Mouse (Mus musculus) MEL (cell line): ENCODE data around the gene Fcho1. TPM values are rescaled to one million over a fixed set of nuclear protein-coding genes. Genes with fewer than 3 reads are reported as not detected.
A peak's percentile ranks its signal among the peaks of the same experiment; 100 is the strongest.

Source experiments
- DNase-seq: peaks from one replicate; pipeline ENCODE4 v3.0.0; 2011; ENCODE audit warnings: low read depth, low spot score
- H3K27ac ChIP-seq: 2 replicates; pipeline ENCODE4 v1.5.1; 2012; ENCODE audit warnings: low read depth, mild to moderate bottlenecking, control low read depth, low read length, moderate library complexity; ENCODE audit not compliant: control insufficient read depth
- H3K27me3 ChIP-seq, 2 experiments: fragments of 150-350 bp in 1 of 2; sonication (generic) in 1 of 2; 2 replicates each; pipeline ENCODE4 v1.6.1; 2012; ENCODE audit warnings: low read length in 2 of 2, mild to moderate bottlenecking in 2 of 2, improper control_type of control experiment in 1 of 2, moderate library complexity in 1 of 2; ENCODE audit not compliant: insufficient read depth in 2 of 2, control insufficient read depth in 1 of 2
- H3K36me3 ChIP-seq, 2 experiments: 2 replicates each; pipeline ENCODE4 v1.6.1; 2012 to 2014; ENCODE audit warnings: low read length in 2 of 2, improper control_type of control experiment in 1 of 2, inconsistent platforms in 1 of 2, mild to moderate bottlenecking in 1 of 2; ENCODE audit not compliant: insufficient read depth in 2 of 2, control insufficient read depth in 1 of 2
- H3K4me1 ChIP-seq, 2 experiments: fragments of 150-350 bp in 1 of 2; sonication (generic) in 1 of 2; 2 replicates each; pipeline ENCODE4 v1.6.1; 2012; ENCODE audit warnings: low read length in 2 of 2, improper control_type of control experiment in 1 of 2, mild to moderate bottlenecking in 1 of 2; ENCODE audit not compliant: insufficient read depth in 2 of 2, control insufficient read depth in 1 of 2
- H3K4me3 ChIP-seq, 2 experiments: fragments of 150-350 bp in 1 of 2; sonication (generic) in 1 of 2; 2 replicates each; pipeline ENCODE4 v1.5.1; 2012; ENCODE audit warnings: low read depth in 2 of 2, low read length in 2 of 2, mild to moderate bottlenecking in 2 of 2, moderate library complexity in 2 of 2, control low read depth in 1 of 2, improper control_type of control experiment in 1 of 2; ENCODE audit not compliant: control insufficient read depth in 1 of 2, insufficient read depth in 1 of 2
- H3K79me2 ChIP-seq: 2 replicates; pipeline ENCODE4 v1.6.1; 2012; ENCODE audit warnings: mild to moderate bottlenecking, low read length, moderate library complexity; ENCODE audit not compliant: control insufficient read depth, poor library complexity, insufficient read depth
- H3K9ac ChIP-seq: 2 replicates; pipeline ENCODE4 v1.6.1; 2012; ENCODE audit warnings: low read depth, mild to moderate bottlenecking, control low read depth, low read length, moderate library complexity; ENCODE audit not compliant: control insufficient read depth, poor library complexity, severe bottlenecking
- H3K9me3 ChIP-seq: fragments of 150-350 bp; sonication (generic); replicated peaks from 2 replicates; pipeline ENCODE4 v1.6.1; 2012; ENCODE audit warnings: mild to moderate bottlenecking, low read length, improper control_type of control experiment, moderate library complexity; ENCODE audit not compliant: insufficient read depth
- ETS1 ChIP-seq: IDR thresholded peaks from 2 replicates; pipeline ENCODE4 v1.6.1; 2012; ENCODE audit warnings: low read depth, mild to moderate bottlenecking, inconsistent platforms, low read length, improper control_type of control experiment, moderate library complexity
- GATA1 ChIP-seq: IDR thresholded peaks from 2 replicates; pipeline ENCODE4 v1.6.1; 2011; ENCODE audit warnings: low read depth, low read length, improper control_type of control experiment
- TAL1 ChIP-seq: IDR thresholded peaks from 2 replicates; pipeline ENCODE4 v1.6.1; 2012; ENCODE audit warnings: mild to moderate bottlenecking, inconsistent platforms, low read length, moderate library complexity, mixed read lengths
- ZKSCAN1 ChIP-seq: IDR thresholded peaks from 2 replicates; pipeline ENCODE4 v1.6.1; 2012; ENCODE audit warnings: low read depth, mild to moderate bottlenecking, inconsistent platforms, low read length, improper control_type of control experiment, moderate library complexity
- polyA plus RNA-seq, 2 experiments: library from polyadenylated mRNA; stranded (reverse) in 1 of 2; unstranded in 1 of 2; fragments of >175 nt in 1 of 2; fragments of >200 nt in 1 of 2; gene quantifications; 2 replicates each; pipeline versions ENCODE4 v1.2.1 to v1.2.4; 2012; ENCODE audit warnings: low replicate concordance in 2 of 2, low read depth in 1 of 2; ENCODE audit not compliant: insufficient read length in 2 of 2, insufficient read depth in 1 of 2, missing spikeins in 1 of 2
- total RNA-seq: library from RNA; depleted of rRNA; stranded (reverse); fragments of 300-350 nt; gene quantifications from 2 replicates; pipeline ENCODE4 v1.2.3, GENCODE M21; 2012; rRNA removed

Fcho1 gene
- total and polyA plus RNA-seq, 3 experiments, result 3.7 to 6.8 TPM; not detected in 1

DNA sequence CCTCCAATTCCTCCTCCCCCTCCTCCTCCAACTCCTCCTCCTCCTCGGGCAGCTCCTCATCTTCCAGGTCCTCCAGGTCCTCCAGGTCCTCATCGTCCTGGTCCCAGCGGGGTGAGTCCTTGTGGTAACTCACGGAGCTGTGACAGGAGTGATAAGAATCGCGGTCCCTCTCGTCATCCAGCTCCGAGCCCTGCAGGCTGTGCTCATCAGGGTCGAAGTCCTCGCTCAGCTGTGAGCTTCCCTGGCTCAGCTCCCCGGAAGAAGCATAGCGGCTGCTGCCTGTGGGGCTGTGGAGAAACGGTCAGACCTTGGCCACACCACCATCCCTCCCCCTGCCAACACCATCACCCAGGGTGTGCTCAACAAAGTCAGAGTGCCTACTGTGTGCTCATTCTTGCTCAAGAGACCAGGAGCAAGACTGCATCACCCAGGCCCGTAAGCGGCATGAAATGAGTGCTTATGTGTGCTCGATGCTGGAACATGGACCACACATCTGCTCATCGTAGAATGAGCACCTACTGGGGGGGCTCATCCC lies 66.9 kb downstream of the Fcho1 start:
- TF ChIP-seq ZKSCAN1 (peak; percentile 75; the same call in 1 of the 2 replicates), ETS1 (peak; percentile 30; the same call in 1 of the 2 replicates), GATA1 (0 out of 2 replicates have a peak, but pooled peaks have one; percentile 12), TAL1 (no peak)
- no peaks in the 10 kb centered on the region for H3K36me3 ChIP-seq
- peak overlapping the region; percentile 38 to 59; a peak in 3 of 4 replicates for H3K4me3 ChIP-seq
- H3K27me3 ChIP-seq, result no peaks in the 10 kb centered on the region; a peak in 1 of 4 replicates
- no peak overlapping the region for H3K27ac ChIP-seq
- H3K9me3 ChIP-seq, result no peaks in the 10 kb centered on the region
- no peaks in the 10 kb centered on the region for H3K4me1 ChIP-seq
- no peaks in the 10 kb centered on the region for H3K79me2 ChIP-seq
- DNase-seq, result peak; percentile 54
- no peak overlapping the region for H3K9ac ChIP-seq

Other genes starting within 250 kb of the Fcho1 start
- gene Ano8, start 239.8 kb downstream of the Fcho1 start, total RNA-seq, result 3.5 and 3.9 TPM in 2 replicates
- 1 to 10 TPM in 1 of 2 experiments, not detected in 1; 4.8 TPM for gene Ano8, start 239.8 kb downstream of the Fcho1 start, polyA plus RNA-seq
- gene Gtpbp3, start 237.6 kb downstream of the Fcho1 start, total RNA-seq, result 45.5 and 49.4 TPM in 2 replicates
- 10 to 100 TPM in 1 of 2 experiments, not detected in 1; 50.1 TPM for gene Gtpbp3, start 237.6 kb downstream of the Fcho1 start, polyA plus RNA-seq
- 8.2 and 11.7 TPM in 2 replicates for gene Plvap, start 214.0 kb downstream of the Fcho1 start, total RNA-seq
- gene Plvap, start 214.0 kb downstream of the Fcho1 start, polyA plus RNA-seq, result 10 to 100 TPM in 1 of 2 experiments, not detected in 1; 20.4 TPM
- not detected in 2 replicates for gene Ccdc194, start 200.0 kb downstream of the Fcho1 start, total RNA-seq
- gene Ccdc194, start 200.0 kb downstream of the Fcho1 start, polyA plus RNA-seq, result not detected
- 41.1 and 49.9 TPM in 2 replicates for gene Bst2, start 188.3 kb downstream of the Fcho1 start, total RNA-seq
- 100 to 1,000 TPM in 1 of 2 experiments, not detected in 1; 125 TPM for gene Bst2, start 188.3 kb downstream of the Fcho1 start, polyA plus RNA-seq
- 39.5 and 46.5 TPM in 2 replicates for gene Mvb12a, start 182.8 kb downstream of the Fcho1 start, total RNA-seq
- gene Mvb12a, start 182.8 kb downstream of the Fcho1 start, polyA plus RNA-seq, result 10 to 100 TPM in 1 of 2 experiments, not detected in 1; 67.3 TPM
- gene Tmem221, start 166.8 kb downstream of the Fcho1 start, total RNA-seq, result 1.2 and 1.7 TPM in 2 replicates
- 1 to 10 TPM in 1 of 2 experiments, not detected in 1; 5.1 TPM for gene Tmem221, start 166.8 kb downstream of the Fcho1 start, polyA plus RNA-seq
- 0.04 TPM in 1 of 2 replicates, not detected in the other for gene Nxnl1, start 159.1 kb downstream of the Fcho1 start, total RNA-seq
- 1 to 10 TPM in 1 of 2 experiments, not detected in 1; 1.2 TPM for gene Nxnl1, start 159.1 kb downstream of the Fcho1 start, polyA plus RNA-seq
- gene Slc27a1, start 156.8 kb downstream of the Fcho1 start, total RNA-seq, result 0.42 and 0.46 TPM in 2 replicates
- 1 to 10 TPM in 1 of 2 experiments, not detected in 1; 1.3 TPM for gene Slc27a1, start 156.8 kb downstream of the Fcho1 start, polyA plus RNA-seq
- 219 and 257 TPM in 2 replicates for gene Pgls, start 133.5 kb downstream of the Fcho1 start, total RNA-seq
- gene Pgls, start 133.5 kb downstream of the Fcho1 start, polyA plus RNA-seq, result 100 to 1,000 TPM in 1 of 2 experiments, not detected in 1; 225 TPM
- 3.8 and 7.6 TPM in 2 replicates for gene Fam129c, start 128.1 kb downstream of the Fcho1 start, total RNA-seq
- 1 to 10 TPM in 1 of 2 experiments, not detected in 1; 8.3 TPM for gene Fam129c, start 128.1 kb downstream of the Fcho1 start, polyA plus RNA-seq
- gene Colgalt1, start 114.7 kb downstream of the Fcho1 start, total RNA-seq, result 37.8 and 50.9 TPM in 2 replicates
- gene Colgalt1, start 114.7 kb downstream of the Fcho1 start, polyA plus RNA-seq, result 100 to 1,000 TPM in 1 of 2 experiments, 10 to 100 TPM in 1; 59.0 to 102 TPM
- 0.81 and 0.92 TPM in 2 replicates for gene Unc13a, start 54.0 kb downstream of the Fcho1 start, total RNA-seq
- gene Unc13a, start 54.0 kb downstream of the Fcho1 start, polyA plus RNA-seq, result 1 to 10 TPM in 1 of 2 experiments, not detected in 1; 3.6 TPM
- gene Jak3, start 49.4 kb downstream of the Fcho1 start, total RNA-seq, result 4.2 and 5.1 TPM in 2 replicates
- gene Jak3, start 49.4 kb downstream of the Fcho1 start, polyA plus RNA-seq, result 10 to 100 TPM in 1 of 2 experiments, not detected in 1; 12.4 TPM
- 0.54 and 0.69 TPM in 2 replicates for gene Insl3, start 36.5 kb downstream of the Fcho1 start, total RNA-seq
- 1 to 10 TPM in 1 of 2 experiments, not detected in 1; 4.4 TPM for gene Insl3, start 36.5 kb downstream of the Fcho1 start, polyA plus RNA-seq
- gene B3gnt3, start 23.9 kb downstream of the Fcho1 start, total RNA-seq, result 0.10 and 0.19 TPM in 2 replicates
- gene B3gnt3, start 23.9 kb downstream of the Fcho1 start, polyA plus RNA-seq, result under 1 TPM in 1 of 2 experiments, not detected in 1; 0.84 TPM
- 5.0 and 7.2 TPM in 2 replicates for gene Zfp709, start 156.3 kb upstream of the Fcho1 start, total RNA-seq
- gene Zfp709, start 156.3 kb upstream of the Fcho1 start, polyA plus RNA-seq, result 1 to 10 TPM in 1 of 2 experiments, not detected in 1; 3.0 TPM
- gene Zfp882, start 182.9 kb upstream of the Fcho1 start, total RNA-seq, result 12.4 and 13.4 TPM in 2 replicates
- 10 to 100 TPM in 1 of 2 experiments, not detected in 1; 16.1 TPM for gene Zfp882, start 182.9 kb upstream of the Fcho1 start, polyA plus RNA-seq
- 12.6 and 14.6 TPM in 2 replicates for gene Zfp617, start 182.9 kb upstream of the Fcho1 start, total RNA-seq
- gene Zfp617, start 182.9 kb upstream of the Fcho1 start, polyA plus RNA-seq, result 10 to 100 TPM in 1 of 2 experiments, not detected in 1; 11.0 TPM
- gene Zfp961, start 225.3 kb upstream of the Fcho1 start, total RNA-seq, result 28.2 and 30.6 TPM in 2 replicates
- gene Zfp961, start 225.3 kb upstream of the Fcho1 start, polyA plus RNA-seq, result 10 to 100 TPM in 1 of 2 experiments, not detected in 1; 26.1 TPM